Mouse (Mus musculus) c-Kit-negative CD71-positive TER-119-positive erythroid progenitor cells, embryonic 14.5 days (primary cell): Measurements from ENCODE around the gene Exoc4.

Experiments used
- DNase-seq: peaks from one replicate; pipeline ENCODE4 v3.0.0-alpha.2; 2013; ENCODE audit warnings: low read depth, low spot score

Gene Exoc4

GRCm38 (mm10) chr6:33620701-33621100, 371.8 kb downstream of the Exoc4 start:
- DNase-seq = no peak

- no peak for DNase-seq
Measured at GRCm38 (mm10) chr6:33625931-33626330, 377.0 kb downstream of the Exoc4 start.

- no peak for DNase-seq
Measured at GRCm38 (mm10) chr6:33631133-33631532, 382.2 kb downstream of the Exoc4 start.

- no peak for DNase-seq
Measured at GRCm38 (mm10) chr6:33637192-33637591, 388.3 kb downstream of the Exoc4 start.

- DNase-seq = no peak
Measured at GRCm38 (mm10) chr6:33681778-33682640, 433.1 kb downstream of the Exoc4 start.

GRCm38 (mm10) chr6:33683533-33683932, 434.6 kb downstream of the Exoc4 start:
- DNase-seq = no peak

GRCm38 (mm10) chr6:33685321-33685720, 436.4 kb downstream of the Exoc4 start:
- no peak for DNase-seq

- DNase-seq = no peak
Measured at GRCm38 (mm10) chr6:33690601-33691000, 441.7 kb downstream of the Exoc4 start.

- DNase-seq = no peak
Measured at GRCm38 (mm10) chr6:33696976-33697375, 448.1 kb downstream of the Exoc4 start.

- no peak for DNase-seq
Measured at GRCm38 (mm10) chr6:33708907-33709306, 460.0 kb downstream of the Exoc4 start.

GRCm38 (mm10) chr6:33709340-33709739, 460.5 kb downstream of the Exoc4 start:
- DNase-seq = no peak

- DNase-seq = no peak
Measured at GRCm38 (mm10) chr6:33711742-33712141, 462.9 kb downstream of the Exoc4 start.

GRCm38 (mm10) chr6:33712540-33713118, 463.7 kb downstream of the Exoc4 start:
- no peak for DNase-seq

GRCm38 (mm10) chr6:33716254-33716965, 467.5 kb downstream of the Exoc4 start:
- no peak for DNase-seq

GRCm38 (mm10) chr6:33721166-33721565, 472.3 kb downstream of the Exoc4 start:
- no peak for DNase-seq

GRCm38 (mm10) chr6:33722811-33723210, 473.9 kb downstream of the Exoc4 start:
- no peak for DNase-seq

GRCm38 (mm10) chr6:33724596-33724995, 475.7 kb downstream of the Exoc4 start:
- no peak for DNase-seq

GRCm38 (mm10) chr6:33727271-33727670, 478.4 kb downstream of the Exoc4 start:
- DNase-seq = no peak

- no peak for DNase-seq
Measured at GRCm38 (mm10) chr6:33732214-33732613, 483.3 kb downstream of the Exoc4 start.

GRCm38 (mm10) chr6:33733602-33734001, 484.7 kb downstream of the Exoc4 start:
- DNase-seq = no peak

GRCm38 (mm10) chr6:33734032-33734431, 485.1 kb downstream of the Exoc4 start:
- DNase-seq = no peak

GRCm38 (mm10) chr6:33738857-33739291, 490.0 kb downstream of the Exoc4 start:
- DNase-seq = no peak
